Mouse (Mus musculus) 416B (cell line): Measurements from ENCODE around the gene Tspo.

Source experiments
- DNase-seq: peaks from one replicate; pipeline ENCODE4 v3.0.0; 2011; ENCODE audit warnings: low read depth

Gene Tspo

GRCm38 (mm10) chr15:83583419-83584156, 20.2 kb downstream of the Tspo start:
- DNase-seq, result peak; percentile 67

DNA sequence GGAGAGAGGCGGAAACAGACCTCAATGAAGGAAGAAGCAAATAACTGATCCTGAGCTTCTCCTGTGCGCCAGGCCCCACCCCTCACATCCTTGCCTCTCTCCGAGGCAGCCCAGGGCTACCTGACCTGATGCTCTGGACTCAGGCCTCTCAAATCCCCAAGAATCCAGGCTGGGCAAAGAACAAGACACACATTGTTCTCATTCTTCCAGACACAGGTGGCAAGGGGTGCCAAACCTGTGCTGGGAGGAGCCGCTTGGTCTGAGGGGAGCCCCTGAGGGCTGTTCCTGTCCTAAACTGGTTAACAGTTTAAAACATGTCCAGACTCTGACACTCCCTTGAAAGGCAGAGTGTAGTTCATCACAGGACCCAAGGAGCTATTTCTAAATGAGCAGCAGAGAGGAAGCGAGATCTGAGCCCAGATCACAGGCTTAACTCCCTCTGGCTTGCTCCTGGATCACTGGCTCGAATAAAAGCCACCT, 21.4 kb downstream of the Tspo start:
- no peak for DNase-seq

DNA sequence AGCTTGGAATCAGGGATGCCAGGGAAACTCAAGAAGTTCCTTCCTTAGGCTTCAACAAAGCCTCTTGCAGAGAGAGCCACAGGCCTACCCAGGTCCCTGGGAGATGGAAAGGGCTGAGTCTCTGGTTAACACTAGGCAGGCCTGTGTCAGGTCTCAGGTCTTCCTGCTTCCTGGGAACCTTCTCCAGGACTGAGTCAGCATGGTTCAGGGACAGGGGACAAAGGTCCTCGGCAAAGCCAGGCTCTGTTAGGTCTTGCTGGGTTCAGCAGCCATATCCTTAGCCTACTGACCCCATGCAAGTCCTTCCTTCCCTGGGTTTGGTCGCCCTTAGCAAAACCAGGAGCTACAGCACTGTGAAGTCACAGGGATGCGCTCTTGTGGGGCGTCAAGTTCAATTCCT, 27.4 kb downstream of the Tspo start:
- DNase-seq, result no peak

DNA sequence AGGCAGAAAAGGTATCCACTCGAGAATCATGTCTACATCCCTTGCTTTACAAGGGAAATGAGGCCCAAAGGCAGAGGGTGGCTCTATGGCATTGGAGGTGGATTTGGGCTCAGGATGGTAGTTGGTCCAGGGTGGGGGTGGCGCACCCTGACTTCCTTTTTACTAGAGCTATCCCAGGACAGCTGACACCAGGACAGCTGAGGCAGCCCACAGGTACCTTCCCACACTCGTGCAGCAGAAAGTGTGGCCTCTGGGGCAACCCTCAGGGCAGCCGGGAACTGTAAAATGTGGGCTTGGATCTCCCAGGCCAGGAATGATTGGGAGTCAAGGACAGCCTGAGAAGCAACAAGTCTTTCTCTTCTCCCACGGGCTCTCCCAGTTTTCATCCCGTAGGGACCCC, 28.4 kb downstream of the Tspo start:
- DNase-seq, result no peak

- no peak for DNase-seq
These were observed 29.1 kb downstream of the Tspo start for GRCm38 (mm10) chr15:83592260-83593188.

DNA sequence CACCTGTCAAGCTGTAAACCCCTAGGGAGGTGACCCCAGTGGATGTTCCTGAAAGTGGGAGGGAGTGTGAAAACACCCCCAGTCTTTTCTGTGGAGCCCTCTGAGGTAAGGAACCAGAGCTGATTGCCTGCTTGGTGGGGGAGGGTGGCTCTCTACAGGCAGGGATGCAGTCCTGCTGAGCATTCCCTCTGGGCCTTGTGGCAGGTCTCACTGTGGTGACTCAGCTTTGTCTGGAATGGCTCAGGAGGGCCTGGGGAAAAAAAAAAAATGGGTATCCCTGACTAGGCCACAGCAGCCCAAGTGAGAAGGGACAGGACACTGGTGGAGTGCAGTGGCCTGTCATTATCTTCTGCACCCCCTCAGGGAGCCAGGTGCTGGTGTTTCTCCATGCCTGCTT, 29.8 kb downstream of the Tspo start:
- no peak for DNase-seq

GRCm38 (mm10) chr15:83593702-83594512, 30.5 kb downstream of the Tspo start:
- DNase-seq, result peak; percentile 71

- peak; percentile 95 for DNase-seq
These were observed 31.3 kb downstream of the Tspo start, which contains the start of gene Ttll12 for GRCm38 (mm10) chr15:83594513-83595363. Gene Ttll12 (minus strand): TSS chr15:83595157.

- no peak for DNase-seq
These were observed 31.9 kb downstream of the Tspo start for GRCm38 (mm10) chr15:83595364-83595711.

DNA sequence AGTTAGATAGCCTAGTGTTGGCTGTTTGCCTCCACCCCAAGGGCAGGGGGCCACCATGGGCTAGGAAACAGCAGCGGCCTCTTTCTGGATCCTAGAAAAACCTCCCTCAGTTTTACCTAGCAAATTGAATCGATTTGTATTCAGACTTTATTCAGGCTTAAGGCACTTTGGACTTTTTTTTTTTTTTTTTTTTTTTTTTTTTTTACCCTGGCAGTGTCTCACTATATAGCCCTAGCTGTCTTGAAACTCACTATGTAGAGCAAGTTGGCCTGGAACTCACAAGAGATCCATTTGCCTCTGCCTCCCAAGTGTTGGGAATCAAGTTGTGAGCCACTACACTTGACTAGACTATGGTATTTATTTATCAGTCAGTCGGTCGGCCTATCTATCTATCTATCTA, 33.4 kb downstream of the Tspo start:
- DNase-seq, result no peak

- DNase-seq, result peak; percentile 10
These were observed 37.8 kb downstream of the Tspo start for GRCm38 (mm10) chr15:83601185-83601584.

GRCm38 (mm10) chr15:83602372-83603045, 39.1 kb downstream of the Tspo start:
- peak; percentile 96 for DNase-seq

DNA sequence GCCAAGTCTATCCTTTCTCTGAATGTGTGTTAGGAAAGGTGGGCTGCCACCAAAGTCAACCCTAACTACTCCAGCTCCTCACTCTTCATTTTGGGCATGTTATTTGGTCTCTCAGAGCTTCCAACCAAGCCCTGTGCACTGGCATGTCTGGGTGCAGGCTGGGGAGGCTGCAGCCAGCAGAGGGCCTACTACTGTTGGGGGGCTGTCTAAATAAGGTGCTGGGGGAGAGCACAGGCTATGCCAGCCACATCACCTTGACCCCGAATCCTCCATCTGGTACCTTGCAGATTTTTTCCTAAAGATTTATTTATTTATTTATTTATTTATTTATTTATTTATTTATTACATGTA, 39.6 kb downstream of the Tspo start:
- no peak for DNase-seq

- DNase-seq, result no peak
These were observed 40.0 kb downstream of the Tspo start for GRCm38 (mm10) chr15:83603426-83603825.

DNA sequence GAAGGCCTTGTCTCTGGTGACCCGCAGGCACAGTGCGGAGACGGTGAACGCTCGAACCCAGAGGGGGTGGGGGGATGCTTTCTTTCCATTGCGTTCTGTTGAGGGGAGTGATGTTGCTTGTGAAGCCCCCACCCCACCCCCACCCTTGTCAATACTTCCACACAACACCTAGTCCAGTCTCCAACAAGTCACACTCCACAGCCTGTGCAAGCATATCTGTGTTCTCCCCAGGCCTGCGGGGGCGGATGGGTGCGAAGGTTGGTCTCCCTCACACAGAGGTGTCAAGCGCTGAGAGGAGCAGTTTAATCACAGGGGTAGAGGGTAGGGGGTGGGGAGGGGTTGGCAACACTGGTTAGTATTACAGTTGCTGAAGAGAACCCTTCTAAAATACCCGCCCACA, 42.8 kb downstream of the Tspo start:
- DNase-seq, result no peak

- no peak for DNase-seq
These were observed 43.3 kb downstream of the Tspo start for GRCm38 (mm10) chr15:83606700-83607099.

DNA sequence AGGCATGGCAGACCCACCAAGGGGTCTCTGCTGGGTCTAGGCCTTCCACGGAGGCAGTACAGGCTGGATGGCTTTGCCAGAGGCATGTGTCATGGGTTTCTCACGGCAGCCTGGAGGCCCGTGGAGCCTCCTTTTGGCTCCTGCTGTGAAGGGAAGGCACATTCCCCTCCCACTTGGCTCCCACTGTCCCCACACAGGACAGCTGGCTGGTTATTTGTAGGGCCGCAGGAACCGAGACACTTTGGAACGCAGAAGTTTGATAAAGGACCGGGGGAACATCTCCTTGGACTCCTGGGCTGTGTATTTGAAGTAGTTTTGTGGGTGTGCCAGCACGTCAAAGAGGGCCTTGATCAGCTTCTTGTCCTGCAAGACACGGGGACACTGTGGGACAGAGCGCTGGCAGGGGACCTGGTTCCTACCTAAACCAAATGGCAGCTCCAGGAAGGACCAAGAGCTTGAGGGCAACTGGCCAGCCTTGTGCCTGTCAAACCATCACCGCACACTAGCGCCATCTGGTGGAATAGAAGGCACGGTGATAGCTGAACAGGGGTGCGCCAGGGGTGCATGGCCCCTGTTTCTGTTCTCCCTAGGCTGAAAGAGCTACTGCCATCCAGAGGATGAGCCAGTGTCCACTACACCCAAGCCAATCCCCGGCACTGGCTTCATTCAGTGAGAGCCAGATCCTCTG, 43.9 kb downstream of the Tspo start:
- peak; percentile 77 for DNase-seq

- no peak for DNase-seq
These were observed 51.9 kb downstream of the Tspo start for GRCm38 (mm10) chr15:83615245-83615644.
